Mouse (Mus musculus) forebrain, embryonic 12.5 days (tissue): ENCODE measurements around the gene Daam2. TPM values are rescaled to one million over a fixed set of nuclear protein-coding genes. Genes with fewer than 3 reads are reported as not detected.
"Not testable (repeated sequence)": the region's sequence is repeated elsewhere in the genome, so short reads cannot be mapped to it uniquely, and the experiment has no call there.

Experiments used
- ATAC-seq: fragments of 200-750 bp; cut with Nextera tagmentation; 2 replicates; pipeline ENCODE4 v1.8.0; 2017; ENCODE audit warnings: moderate TSS enrichment; ENCODE audit not compliant: low FRiP score
- H3K27ac ChIP-seq: fragments of 300-500 bp; sonication (generic); 2 replicates; pipeline ENCODE4 v1.5.1; 2016; ENCODE audit warnings: mild to moderate bottlenecking
- H3K27me3 ChIP-seq: fragments of 300-500 bp; sonication (generic); 2 replicates; pipeline ENCODE4 v1.6.1; 2016; ENCODE audit warnings: mild to moderate bottlenecking
- H3K36me3 ChIP-seq: fragments of 300-500 bp; sonication (generic); replicated peaks from 2 replicates; pipeline ENCODE4 v1.6.1; 2016; ENCODE audit warnings: mild to moderate bottlenecking
- H3K4me1 ChIP-seq: fragments of 300-500 bp; sonication (generic); 2 replicates; pipeline ENCODE4 v1.6.1; 2016
- H3K4me2 ChIP-seq: fragments of 300-500 bp; sonication (generic); 2 replicates; pipeline ENCODE4 v1.6.1; 2016; ENCODE audit warnings: mild to moderate bottlenecking, moderate library complexity
- H3K4me3 ChIP-seq: fragments of 300-500 bp; sonication (generic); replicated peaks from 2 replicates; pipeline ENCODE4 v1.5.1; 2016; ENCODE audit warnings: mild to moderate bottlenecking
- H3K9ac ChIP-seq: fragments of 300-500 bp; sonication (generic); 2 replicates; pipeline ENCODE4 v1.6.1; 2016; ENCODE audit warnings: mild to moderate bottlenecking
- H3K9me3 ChIP-seq: fragments of 300-500 bp; sonication (generic); 2 replicates; pipeline ENCODE4 v1.6.1; 2016
- WGBS: fragments of 180-500 bp; shearing (Covaris S2); methylation state at CpG from one replicate; pipeline ENCODE4 v1.1.7; 2016; 5-methylcytosine and 5-hydroxymethylcytosine counted together
- polyA plus RNA-seq: library from polyadenylated mRNA; unstranded; fragments of >200 nt; fragmentation: Nextera tagmentation; extraction: Ambion mirVana; gene quantifications from 2 replicates; pipeline ENCODE4 v1.2.1, GENCODE M21; 2016

Gene Daam2
- polyA plus RNA-seq, 1 experiment from 2014 or later, result 2.0 TPM

- no peak overlapping the region for H3K4me2 ChIP-seq
- H3K27ac ChIP-seq, result no peak overlapping the region
- no peaks in the 10 kb centered on the region for H3K9me3 ChIP-seq
- WGBS, result 86% methylated on average over 12 of the region's 12 CpGs
- H3K9ac ChIP-seq, result no peak overlapping the region
- H3K4me3 ChIP-seq, result no peak overlapping the region
- no peaks in the 10 kb centered on the region for H3K27me3 ChIP-seq
- H3K36me3 ChIP-seq, result peaks cover 25% of the 10 kb centered on the region
- H3K4me1 ChIP-seq, result no peaks in the 10 kb centered on the region
- ATAC-seq, result no peak
Observed at GRCm38 (mm10) chr17:49438822-49439574, 125.1 kb downstream of the Daam2 start.

GRCm38 (mm10) chr17:49437306-49437705 lies 126.8 kb downstream of the Daam2 start:
- not testable (repeated sequence) for H3K27ac ChIP-seq, H3K9ac ChIP-seq, ATAC-seq, H3K27me3 ChIP-seq, H3K9me3 ChIP-seq, H3K4me1 ChIP-seq, H3K4me2 ChIP-seq, H3K4me3 ChIP-seq
- peaks cover 25% of the 10 kb centered on the region for H3K36me3 ChIP-seq

- Histone ChIP-seq H3K4me3 (no peak overlapping the region), H3K36me3 (peaks cover 25% of the 10 kb centered on the region), H3K27me3 (no peaks in the 10 kb centered on the region), H3K4me1 (no peaks in the 10 kb centered on the region), H3K27ac (no peak overlapping the region), H3K9me3 (no peaks in the 10 kb centered on the region), H3K9ac (no peak overlapping the region), H3K4me2 (no peak overlapping the region)
- 90% methylated on average over 6 of the region's 6 CpGs for WGBS
- no peak for ATAC-seq
Observed at GRCm38 (mm10) chr17:49436631-49437030, 127.5 kb downstream of the Daam2 start.

GRCm38 (mm10) chr17:49435081-49435480 lies 129.1 kb downstream of the Daam2 start:
- Histone ChIP-seq H3K9me3 (no peaks in the 10 kb centered on the region), H3K4me2 (no peak overlapping the region), H3K27me3 (no peaks in the 10 kb centered on the region), H3K4me1 (peaks cover 3% of the 10 kb centered on the region), H3K27ac (no peak overlapping the region), H3K4me3 (no peak overlapping the region), H3K9ac (no peak overlapping the region), H3K36me3 (peaks cover 25% of the 10 kb centered on the region)
- 91% methylated on average over 10 of the region's 10 CpGs for WGBS
- no peak for ATAC-seq

- no peak overlapping the region for H3K4me3 ChIP-seq
- H3K4me1 ChIP-seq, result peaks cover 11% of the 10 kb centered on the region
- no peak overlapping the region for H3K9ac ChIP-seq
- no peak for ATAC-seq
- H3K27me3 ChIP-seq, result no peaks in the 10 kb centered on the region
- H3K4me2 ChIP-seq, result no peak overlapping the region
- peaks cover 19% of the 10 kb centered on the region for H3K36me3 ChIP-seq
- H3K27ac ChIP-seq, result no peak overlapping the region
- H3K9me3 ChIP-seq, result no peaks in the 10 kb centered on the region
- 81% methylated on average over 6 of the region's 6 CpGs for WGBS
Observed at GRCm38 (mm10) chr17:49434236-49434635, 129.9 kb downstream of the Daam2 start.

GRCm38 (mm10) chr17:49433071-49433470 lies 131.1 kb downstream of the Daam2 start:
- no peak overlapping the region for H3K9ac ChIP-seq
- no peak overlapping the region for H3K27ac ChIP-seq
- H3K9me3 ChIP-seq, result no peaks in the 10 kb centered on the region
- no peak overlapping the region for H3K4me2 ChIP-seq
- peaks cover 19% of the 10 kb centered on the region for H3K4me1 ChIP-seq
- ATAC-seq, result no peak
- peaks cover 19% of the 10 kb centered on the region for H3K36me3 ChIP-seq
- no peaks in the 10 kb centered on the region for H3K27me3 ChIP-seq
- no peak overlapping the region for H3K4me3 ChIP-seq
- 94% methylated on average over 6 of the region's 6 CpGs for WGBS

- no peak overlapping the region for H3K4me2 ChIP-seq
- H3K9ac ChIP-seq, result no peak overlapping the region
- no peak overlapping the region for H3K4me3 ChIP-seq
- 87% methylated on average over 4 of the region's 4 CpGs for WGBS
- H3K36me3 ChIP-seq, result peaks cover 19% of the 10 kb centered on the region
- H3K27ac ChIP-seq, result no peak overlapping the region
- ATAC-seq, result no peak
- H3K9me3 ChIP-seq, result no peaks in the 10 kb centered on the region
- no peaks in the 10 kb centered on the region for H3K27me3 ChIP-seq
- H3K4me1 ChIP-seq, result peaks cover 19% of the 10 kb centered on the region
Observed at GRCm38 (mm10) chr17:49432071-49432711, 132.0 kb downstream of the Daam2 start.

- Histone ChIP-seq H3K9ac (no peak overlapping the region), H3K4me3 (no peak overlapping the region), H3K36me3 (peaks cover 19% of the 10 kb centered on the region), H3K4me2 (no peak overlapping the region), H3K27me3 (no peaks in the 10 kb centered on the region), H3K9me3 (no peaks in the 10 kb centered on the region), H3K27ac (no peak overlapping the region), H3K4me1 (peaks cover 19% of the 10 kb centered on the region)
- WGBS, result 92% methylated on average over 6 of the region's 6 CpGs
- no peak for ATAC-seq
Observed at GRCm38 (mm10) chr17:49431176-49431575, 133.0 kb downstream of the Daam2 start.

- Histone ChIP-seq H3K4me1 (peaks cover 19% of the 10 kb centered on the region), H3K4me3 (no peak overlapping the region), H3K36me3 (peaks cover 9% of the 10 kb centered on the region), H3K27me3 (no peaks in the 10 kb centered on the region), H3K9ac (no peak overlapping the region), H3K9me3 (no peaks in the 10 kb centered on the region), H3K4me2 (no peak overlapping the region; the same call in 1 of the 2 replicates), H3K27ac (no peak overlapping the region)
- WGBS, result 81% methylated on average over 6 of the region's 6 CpGs
- ATAC-seq, result no peak
Observed at GRCm38 (mm10) chr17:49430136-49430535, 134.0 kb downstream of the Daam2 start.

GRCm38 (mm10) chr17:49429471-49430129 lies 134.5 kb downstream of the Daam2 start:
- no peak overlapping the region for H3K27ac ChIP-seq
- no peak for ATAC-seq
- H3K4me3 ChIP-seq, result no peak overlapping the region
- H3K4me1 ChIP-seq, result peaks cover 19% of the 10 kb centered on the region
- WGBS, result 95% methylated on average over 6 of the region's 6 CpGs
- H3K4me2 ChIP-seq, result peak overlapping the region; percentile 83
- no peaks in the 10 kb centered on the region for H3K27me3 ChIP-seq
- no peaks in the 10 kb centered on the region for H3K9me3 ChIP-seq
- H3K36me3 ChIP-seq, result peaks cover 4% of the 10 kb centered on the region; the same call in 1 of the 2 replicates
- H3K9ac ChIP-seq, result no peak overlapping the region

- peak overlapping the region; percentile 83 for H3K9ac ChIP-seq
- 73% methylated on average over 13 of the region's 13 CpGs for WGBS
- H3K36me3 ChIP-seq, result no peaks in the 10 kb centered on the region
- H3K4me3 ChIP-seq, result peak overlapping the region; percentile 71
- peaks cover 19% of the 10 kb centered on the region for H3K4me1 ChIP-seq
- no peak overlapping the region for H3K27ac ChIP-seq
- peak overlapping the region; percentile 83 for H3K4me2 ChIP-seq
- ATAC-seq, result no peak
- no peaks in the 10 kb centered on the region for H3K27me3 ChIP-seq
- no peaks in the 10 kb centered on the region for H3K9me3 ChIP-seq
Observed at GRCm38 (mm10) chr17:49428751-49429415, 135.3 kb downstream of the Daam2 start.

- Histone ChIP-seq H3K27ac (no peak within 1 kb of the TSS), H3K27me3 (no peaks in the 10 kb centered on the region), H3K9me3 (no peaks in the 10 kb centered on the region), H3K9ac (peak within 1 kb of the TSS; percentile 83), H3K36me3 (no peaks in the 10 kb centered on the region), H3K4me1 (peaks cover 19% of the 10 kb centered on the region), H3K4me3 (peak within 1 kb of the TSS; percentile 71), H3K4me2 (peak within 1 kb of the TSS; percentile 83)
- ATAC-seq, result peak; percentile 99
- WGBS, result under 1% methylated on average over 28 of the region's 28 CpGs
Observed at GRCm38 (mm10) chr17:49428239-49428688, 135.9 kb downstream of the Daam2 start, which contains the start of gene Mocs1. Gene Mocs1 (plus strand): TSS chr17:49428362.
